Comparison of ENCODE assay signal across 8 mouse cellular contexts in the genomic region with DNA sequence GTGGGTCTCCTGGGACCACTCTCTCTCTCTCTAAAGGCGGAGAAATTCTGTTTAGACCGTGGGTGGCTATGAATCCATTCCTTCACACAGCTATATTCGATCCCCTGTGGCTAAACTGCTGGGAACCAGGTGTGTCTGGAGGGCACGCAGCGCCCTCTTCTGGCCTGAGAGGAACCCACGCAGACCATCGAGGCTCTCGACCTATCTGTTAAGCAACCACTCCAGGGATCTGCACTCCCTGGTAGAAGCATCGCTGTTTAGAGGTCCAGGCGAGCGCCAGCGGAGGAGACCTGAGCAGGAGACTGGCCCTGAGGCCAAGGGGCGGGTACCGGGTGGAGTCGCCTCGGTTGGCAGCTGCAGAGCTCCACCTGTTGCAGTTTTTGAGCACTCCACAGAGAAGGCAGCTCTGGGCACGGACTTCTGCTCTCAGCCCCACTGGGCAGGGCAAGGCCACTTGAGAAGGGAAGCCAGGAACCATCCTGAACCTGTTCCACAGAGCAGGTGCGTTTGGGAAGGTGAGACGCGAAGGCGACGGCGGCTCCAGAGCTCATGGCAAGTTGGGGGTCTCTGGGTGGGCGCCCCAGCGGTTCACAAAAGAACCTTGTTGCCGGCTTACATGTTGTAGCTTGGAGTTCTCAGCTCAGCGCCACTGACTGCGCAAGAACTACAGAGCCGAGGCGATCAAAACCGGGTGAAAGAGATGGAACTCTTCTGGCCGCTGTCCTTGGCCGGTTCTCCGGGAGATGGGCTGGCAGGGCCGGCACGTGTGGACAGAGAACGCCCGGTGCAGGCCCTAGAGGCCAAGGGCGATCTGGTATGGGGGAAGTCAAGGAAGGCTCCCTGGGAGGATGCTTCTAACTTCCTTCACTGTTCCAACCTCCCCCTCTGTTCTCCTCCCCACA. TPM values are rescaled to one million over a fixed set of nuclear protein-coding genes. Genes with fewer than 3 reads are reported as not detected.
DNase-seq lines count a peak whose midpoint lies in the region; ATAC-seq and TF ChIP-seq lines count a peak whose summit lies in the region.

A gene (plus strand): TSS at position 199 of the 902 bp plus-strand sequence.

- TF ChIP-seq CTCF in Patski (IDR thresholded peaks at IDR 0.05), result no peak

- H3K27me3 ChIP-seq in Patski, result peaks cover 68% of the 10 kb centered on the region
- H3K27me3 ChIP-seq in hindbrain, embryonic 15.5 days, result peaks cover 67% of the 10 kb centered on the region

- H3K4me1 ChIP-seq in hindbrain, embryonic 15.5 days (replicated peaks), result peaks cover 37% of the 10 kb centered on the region

- in situ Hi-C loops in Patski (cut with MboI; ENCODE audit: low pct_unique_long_range_greater_than_20kb), result loop anchor here (5.0 to 10.0 kb wide), 4 partner anchors 37 to 880 kb away; no protein-coding TSS in a partner anchor

- 1% methylated on average over 39 of the region's 39 CpGs for WGBS in hindbrain, embryonic 15.5 days

- POLR2A ChIA-PET in Patski (lab: Charles Lee), result interaction anchor here (0.6 kb wide), 2 partner anchors 30 to 867 kb away, joined by 3 read pairs; no protein-coding TSS in a partner anchor

- peak within 1 kb of the TSS; percentile 47 for H3K9ac ChIP-seq in hindbrain, embryonic 15.5 days

- peak within 1 kb of the TSS; percentile 84 for H3K4me2 ChIP-seq in hindbrain, embryonic 15.5 days

- H3K27ac ChIP-seq in hindbrain, embryonic 15.5 days (replicated peaks), result no peak within 1 kb of the TSS

- H3K36me3 ChIP-seq in hindbrain, embryonic 15.5 days, result no peaks in the 10 kb centered on the region

- peak within 1 kb of the TSS; percentile 49 for H3K4me3 ChIP-seq in hindbrain, embryonic 15.5 days

- peak; percentile 74 for ATAC-seq in Patski
- peak; percentile 49; the same call in 1 of the 2 replicates for ATAC-seq in hindbrain, embryonic 15.5 days (ENCODE audit: low FRiP score, low read depth)

- no peaks in the 10 kb centered on the region for H3K9me3 ChIP-seq in hindbrain, embryonic 15.5 days

- CTCF ChIA-PET in Patski (lab: Charles Lee), result interaction anchor here (0.7 to 5.0 kb wide), 22 partner anchors 10 to 895 kb away, joined by 3 to 36 read pairs (median 4); no protein-coding TSS in a partner anchor

- DNase-seq in Patski (ENCODE audit: low read depth, low spot score), result no peak
- peak; percentile 67 to 69 for DNase-seq in cerebellum, postnatal 10 days
- peak; percentile 71 to 85 for DNase-seq in frontal cortex, postnatal 36 days (ENCODE audit: low spot score in 2 of 2)
- peak; percentile 76 to 83 for DNase-seq in left cerebral cortex, adult 18-20 months (ENCODE audit: low spot score in 2 of 2)
- DNase-seq in lung, postnatal 4 days, result peak; percentile 73 to 76
- peak; percentile 82 to 83 for DNase-seq in right cerebral cortex, adult 2 months (ENCODE audit: low spot score in 2 of 2)
- DNase-seq in adipocyte (ENCODE audit: low spot score), result no peak

RNA-seq across cellular contexts. Expression of the gene that starts here (rescaled TPM):
- not detected for polyA plus RNA-seq in Patski (2021)
- 1.0 and 1.1 TPM in 2 replicates for polyA plus RNA-seq in hindbrain, embryonic 15.5 days (2015; fragmentation: Nextera tagmentation; extraction: Ambion mirVana)
- total RNA-seq in left cerebral cortex, adult 18-20 months (2021), result 10 to 100 TPM in 1 of 2 experiments, 1 to 10 TPM in 1; 8.3 to 10.4 TPM

Comparison
In these comparisons a context has a peak if more than half of its experiments do, and no peak if none do; other contexts are left out.
1. Peak in ATAC-seq in Patski; RNA of the gene not detected or under 1 TPM.
2. DNase-seq: peak in cerebellum, postnatal 10 days (2 of 2), frontal cortex, postnatal 36 days (2 of 2), left cerebral cortex, adult 18-20 months (2 of 2), lung, postnatal 4 days (2 of 2) and right cerebral cortex, adult 2 months (2 of 2); none in Patski (single experiment) and adipocyte (single experiment).